Mouse (Mus musculus) heart, embryonic 10.5 days (tissue): ENCODE measurements around the gene Olfr196. TPM values are rescaled to one million over a fixed set of nuclear protein-coding genes. Genes with fewer than 3 reads are reported as not detected.
"Not testable (repeated sequence)": the region's sequence is repeated elsewhere in the genome, so short reads cannot be mapped to it uniquely, and the experiment has no call there.

Experiments used
- DNase-seq: peaks from one replicate; pipeline ENCODE4 v3.0.0-alpha.2; 2017; ENCODE audit warnings: low spot score
- H3K27ac ChIP-seq: fragments of 300-500 bp; sonication (generic); 2 replicates; pipeline ENCODE4 v1.5.1; 2016; ENCODE audit warnings: mild to moderate bottlenecking
- H3K27me3 ChIP-seq: fragments of 300-500 bp; sonication (generic); 2 replicates; pipeline ENCODE4 v1.6.1; 2016; ENCODE audit warnings: mild to moderate bottlenecking; ENCODE audit not compliant: poor library complexity, insufficient read depth, severe bottlenecking
- H3K36me3 ChIP-seq: fragments of 300-500 bp; sonication (generic); 2 replicates; pipeline ENCODE4 v1.6.1; 2016; ENCODE audit warnings: mild to moderate bottlenecking, moderate library complexity
- H3K4me1 ChIP-seq: fragments of 300-500 bp; sonication (generic); 2 replicates; pipeline ENCODE4 v1.6.1; 2016; ENCODE audit warnings: mild to moderate bottlenecking
- H3K4me3 ChIP-seq: fragments of 300-500 bp; sonication (generic); 2 replicates; pipeline ENCODE4 v1.5.1; 2016; ENCODE audit warnings: mild to moderate bottlenecking, moderate library complexity
- H3K9me3 ChIP-seq: fragments of 300-500 bp; sonication (generic); 2 replicates; pipeline ENCODE4 v1.6.1; 2016; ENCODE audit warnings: mild to moderate bottlenecking, moderate library complexity
- WGBS: fragments of 180-500 bp; shearing (Covaris S2); methylation state at CpG from one replicate; pipeline ENCODE4 v1.1.7; 2016; 5-methylcytosine and 5-hydroxymethylcytosine counted together
- polyA plus RNA-seq: library from polyadenylated mRNA; unstranded; fragments of >200 nt; fragmentation: Nextera tagmentation; extraction: Ambion mirVana; gene quantifications from 2 replicates; pipeline ENCODE4 v1.2.1, GENCODE M21; 2016

Olfr196 gene
- not detected in 2 replicates for polyA plus RNA-seq

GRCm38 (mm10) chr16:59170354-59170753 lies at the start of gene Olfr196:
TSS of gene Olfr196 (minus strand) at chr16:59170454.
- H3K4me1 ChIP-seq = no peaks in the 10 kb centered on the region
- no peaks in the 10 kb centered on the region for H3K9me3 ChIP-seq
- WGBS = 78% methylated on average over 3 of the region's 3 CpGs
- H3K27ac ChIP-seq = no peak within 1 kb of the TSS
- H3K27me3 ChIP-seq = no peaks in the 10 kb centered on the region
- no peak within 1 kb of the TSS for H3K4me3 ChIP-seq
- no peak for DNase-seq
- no peaks in the 10 kb centered on the region for H3K36me3 ChIP-seq

- H3K4me1 ChIP-seq, H3K27ac ChIP-seq, H3K4me3 ChIP-seq, DNase-seq, H3K9me3 ChIP-seq, H3K27me3 ChIP-seq, H3K36me3 ChIP-seq: not testable (repeated sequence)
- WGBS = 61% methylated on average over 1 of the region's 1 CpGs
These were observed 49.4 kb upstream of the Olfr196 start, which contains the start of gene Olfr199 for GRCm38 (mm10) chr16:59219667-59220066. TSS of gene Olfr199 (minus strand) at chr16:59219767.

DNA sequence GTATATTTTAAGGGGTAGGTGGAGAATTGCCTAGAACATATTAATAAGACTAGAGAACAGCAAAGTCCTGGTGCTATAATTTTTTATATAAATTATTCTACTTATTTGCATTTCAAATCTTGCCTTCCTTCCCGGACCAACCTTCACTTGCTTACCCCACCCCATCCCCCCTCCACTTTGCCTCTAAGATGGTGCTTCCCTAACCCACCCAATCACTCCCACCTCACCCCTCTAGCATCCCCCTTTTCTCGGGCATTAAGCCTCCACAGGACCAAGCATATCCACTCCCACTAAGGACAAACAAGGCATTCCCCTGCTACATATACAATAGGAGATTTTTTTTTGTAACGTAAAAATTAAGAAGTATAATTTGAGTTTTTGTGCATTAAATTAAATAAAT lies 47.6 kb upstream of the Olfr196 start:
- not testable (repeated sequence) for H3K27me3 ChIP-seq, H3K27ac ChIP-seq, DNase-seq, H3K4me3 ChIP-seq, H3K36me3 ChIP-seq, H3K4me1 ChIP-seq, H3K9me3 ChIP-seq
- 80% methylated on average over 3 of the region's 3 CpGs for WGBS

- not testable (repeated sequence) for H3K4me3 ChIP-seq, H3K36me3 ChIP-seq, H3K4me1 ChIP-seq, H3K27ac ChIP-seq, DNase-seq, H3K27me3 ChIP-seq, H3K9me3 ChIP-seq
- 64% methylated on average over 1 of the region's 1 CpGs for WGBS
These were observed 33.2 kb upstream of the Olfr196 start, which contains the start of gene Olfr198 for GRCm38 (mm10) chr16:59203433-59203832. TSS of gene Olfr198 (minus strand) at chr16:59203533.

DNA sequence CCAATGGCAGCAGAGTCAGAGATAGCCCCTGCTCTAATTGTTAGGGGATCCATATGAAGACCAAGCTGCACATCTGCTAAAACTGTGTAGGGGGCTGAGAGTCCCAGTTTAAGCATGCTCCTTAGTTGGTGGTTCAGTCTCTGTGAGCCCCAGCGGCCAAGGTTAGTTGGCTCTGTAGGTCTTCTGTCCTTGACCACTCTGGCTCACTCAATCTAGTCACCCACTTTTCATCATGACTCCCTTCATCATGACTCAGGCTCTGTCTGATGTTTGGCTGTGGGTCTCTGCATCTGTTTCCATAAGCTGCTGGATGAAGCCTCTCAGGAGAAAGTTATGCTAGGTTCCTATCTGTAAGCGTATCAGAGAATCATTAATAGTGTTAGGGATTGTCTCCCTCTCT lies 18.3 kb downstream of the Olfr196 start:
- WGBS = 85% methylated on average over 2 of the region's 2 CpGs
- Histone ChIP-seq H3K36me3 (no peaks in the 10 kb centered on the region), H3K4me1 (no peaks in the 10 kb centered on the region), H3K4me3 (no peak overlapping the region), H3K9me3 (no peaks in the 10 kb centered on the region), H3K27me3 (no peaks in the 10 kb centered on the region), H3K27ac (no peak overlapping the region)
- DNase-seq = no peak

DNA sequence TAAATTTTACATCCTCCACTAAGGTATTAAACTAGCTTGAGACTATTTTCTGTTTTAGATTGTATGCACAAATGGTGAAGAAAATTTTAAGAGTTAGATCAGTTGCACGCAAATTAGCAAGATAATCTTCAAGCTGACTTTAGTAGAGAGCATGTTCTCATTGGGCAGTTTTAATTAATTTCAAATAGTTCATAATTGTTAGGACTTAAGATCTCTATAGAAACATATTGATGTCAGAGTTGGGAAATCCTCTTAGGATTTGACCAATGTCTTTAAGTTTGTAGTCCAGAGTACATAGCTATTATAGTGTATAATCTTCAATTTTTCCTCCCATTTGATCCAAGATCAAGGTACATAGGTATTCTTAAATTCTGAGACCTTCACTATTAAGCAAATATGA lies 23.5 kb downstream of the Olfr196 start, which contains the start of gene Olfr195:
Olfr195 (plus strand) TSS at position 301 of the 400 bp plus-strand sequence.
- WGBS = 82% methylated on average over 1 of the region's 1 CpGs
- Histone ChIP-seq H3K4me3 (no peak within 1 kb of the TSS), H3K36me3 (no peaks in the 10 kb centered on the region; the same call in 1 of the 2 replicates), H3K9me3 (no peaks in the 10 kb centered on the region), H3K4me1 (no peaks in the 10 kb centered on the region), H3K27ac (no peak within 1 kb of the TSS), H3K27me3 (no peaks in the 10 kb centered on the region)
- no peak for DNase-seq

DNA sequence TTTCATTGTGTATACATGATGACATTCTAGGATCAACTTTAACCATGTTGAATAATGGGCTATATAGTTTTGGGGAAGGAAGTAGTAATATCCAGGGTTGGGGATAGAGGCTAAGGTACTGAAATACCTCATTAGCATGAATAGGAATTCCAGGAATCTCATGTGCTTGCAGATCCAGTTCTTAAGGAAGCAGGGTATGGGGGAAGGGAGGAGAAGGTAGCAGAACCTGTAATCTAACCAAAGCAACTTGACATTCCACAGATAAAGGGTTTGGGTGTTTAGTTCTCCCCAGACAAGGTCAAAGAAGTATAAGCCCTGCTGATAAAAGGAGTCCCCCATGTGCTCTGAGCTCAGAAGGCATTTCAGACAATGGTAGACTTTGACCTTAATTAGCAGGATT lies 29.1 kb downstream of the Olfr196 start:
- no peaks in the 10 kb centered on the region; the same call in 1 of the 2 replicates for H3K36me3 ChIP-seq
- DNase-seq = no peak
- no peaks in the 10 kb centered on the region for H3K27me3 ChIP-seq
- H3K27ac ChIP-seq = no peak overlapping the region
- H3K4me1 ChIP-seq = no peaks in the 10 kb centered on the region
- H3K9me3 ChIP-seq = no peaks in the 10 kb centered on the region
- H3K4me3 ChIP-seq = no peak overlapping the region

- Histone ChIP-seq H3K4me3 (no peak overlapping the region), H3K27me3 (no peaks in the 10 kb centered on the region), H3K9me3 (0 out of 2 replicates have a peak, but pooled peaks cover 5% of the 10 kb centered on the region), H3K27ac (no peak overlapping the region), H3K36me3 (no peaks in the 10 kb centered on the region), H3K4me1 (no peaks in the 10 kb centered on the region)
- 73% methylated on average over 1 of the region's 1 CpGs for WGBS
- DNase-seq = no peak
These were observed 39.5 kb downstream of the Olfr196 start for GRCm38 (mm10) chr16:59130740-59131139.

DNA sequence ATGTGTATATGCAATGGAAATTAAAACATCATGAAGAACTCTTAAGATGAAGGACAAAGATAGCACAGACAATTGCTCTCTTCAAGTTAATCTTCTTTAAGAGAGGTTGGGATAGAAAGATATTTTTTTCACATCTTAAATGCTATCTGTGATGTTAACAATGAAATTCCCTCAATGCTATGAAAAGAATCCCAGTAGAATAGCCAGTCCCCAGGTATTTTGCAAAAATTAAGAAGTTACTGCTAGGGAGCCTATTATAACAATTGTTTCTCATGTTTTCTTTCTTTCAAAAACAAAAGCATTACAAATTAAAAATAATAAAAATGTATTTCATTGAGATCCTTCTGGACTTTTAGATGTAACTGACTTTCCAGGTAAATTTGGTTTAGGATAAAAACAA lies 49.3 kb downstream of the Olfr196 start, which contains the start of gene Olfr194:
Olfr194 (minus strand) TSS at position 101 of the 400 bp plus-strand sequence.
- Histone ChIP-seq H3K27me3 (no peaks in the 10 kb centered on the region), H3K36me3 (no peaks in the 10 kb centered on the region), H3K4me1 (no peaks in the 10 kb centered on the region)

More for the DNA sequence above, 49.3 kb downstream of the Olfr196 start, which contains the start of gene Olfr194:
- DNase-seq = no peak
- Histone ChIP-seq H3K27ac (no peak within 1 kb of the TSS), H3K9me3 (peaks cover 4% of the 10 kb centered on the region; the same call in 1 of the 2 replicates), H3K4me3 (no peak within 1 kb of the TSS)

Other genes starting within 250 kb of the Olfr196 start
- gene Olfr181, start 241.7 kb downstream of the Olfr196 start, polyA plus RNA-seq = not detected in 2 replicates
- gene Olfr180, start 241.1 kb downstream of the Olfr196 start, polyA plus RNA-seq = not detected in 2 replicates
- not detected in 2 replicates for gene Olfr183, start 175.1 kb downstream of the Olfr196 start, polyA plus RNA-seq
- not detected in 2 replicates for gene Olfr186, start 140.2 kb downstream of the Olfr196 start, polyA plus RNA-seq
- not detected in 2 replicates for gene Olfr187, start 130.7 kb downstream of the Olfr196 start, polyA plus RNA-seq
- gene Olfr190, start 92.4 kb downstream of the Olfr196 start, polyA plus RNA-seq = not detected in 2 replicates
- gene Olfr191, start 80.6 kb downstream of the Olfr196 start, polyA plus RNA-seq = not detected in 2 replicates
- not detected in 2 replicates for gene Olfr193, start 58.6 kb downstream of the Olfr196 start, polyA plus RNA-seq
- gene Olfr194, start 49.4 kb downstream of the Olfr196 start, polyA plus RNA-seq = not detected in 2 replicates
- not detected in 2 replicates for gene Olfr195, start 23.4 kb downstream of the Olfr196 start, polyA plus RNA-seq
- not detected in 2 replicates for gene Olfr198, start 33.1 kb upstream of the Olfr196 start, polyA plus RNA-seq
- gene Olfr199, start 49.3 kb upstream of the Olfr196 start, polyA plus RNA-seq = not detected in 2 replicates
- gene Olfr201, start 102.2 kb upstream of the Olfr196 start, polyA plus RNA-seq = not detected in 2 replicates
- gene Olfr202, start 116.3 kb upstream of the Olfr196 start, polyA plus RNA-seq = not detected in 2 replicates
- not detected in 2 replicates for gene Olfr203, start 128.4 kb upstream of the Olfr196 start, polyA plus RNA-seq
- gene Olfr204, start 147.8 kb upstream of the Olfr196 start, polyA plus RNA-seq = not detected in 2 replicates
- gene Olfr205, start 160.7 kb upstream of the Olfr196 start, polyA plus RNA-seq = not detected in 2 replicates
- not detected in 2 replicates for gene Olfr206, start 178.8 kb upstream of the Olfr196 start, polyA plus RNA-seq
- gene Olfr209, start 193.5 kb upstream of the Olfr196 start, polyA plus RNA-seq = not detected in 2 replicates
- gene Gabrr3, start 236.9 kb upstream of the Olfr196 start, polyA plus RNA-seq = not detected in 2 replicates